Mouse (Mus musculus) urinary bladder, postnatal 25 days (tissue): Measurements from ENCODE around the gene Timm8b.

Source experiments
- DNase-seq: peaks from one replicate; pipeline ENCODE4 v3.0.0; 2022; ENCODE audit warnings: low spot score

The Timm8b gene

GRCm38 (mm10) chr9:50603189-50603997 lies at the start of gene Timm8b, which contains the start of gene Sdhd:
Timm8b (plus strand) TSS chr9:50603910.
Sdhd (minus strand) TSS chr9:50603812.
- peak; percentile 87 for DNase-seq

GRCm38 (mm10) chr9:50554241-50555093 lies 49.2 kb upstream of the Timm8b start, which contains the start of gene Il18:
Il18 (plus strand) TSS chr9:50554827.
- no peak for DNase-seq

GRCm38 (mm10) chr9:50555094-50555446 lies 48.6 kb upstream of the Timm8b start, which contains the start of gene Bco2:
Bco2 (minus strand) TSS chr9:50555181.
- DNase-seq: no peak

- DNase-seq: no peak
Measured at GRCm38 (mm10) chr9:50561145-50561917, 42.4 kb upstream of the Timm8b start, which contains the start of gene Tex12. Tex12 (minus strand) TSS chr9:50561325.

- no peak for DNase-seq
Measured at GRCm38 (mm10) chr9:50561918-50562360, 41.8 kb upstream of the Timm8b start.

- DNase-seq: no peak
Measured at GRCm38 (mm10) chr9:50565173-50565572, 38.5 kb upstream of the Timm8b start.

- no peak for DNase-seq
Measured at GRCm38 (mm10) chr9:50565940-50566339, 37.8 kb upstream of the Timm8b start.

- no peak for DNase-seq
Measured at GRCm38 (mm10) chr9:50567372-50567771, 36.3 kb upstream of the Timm8b start.

- DNase-seq: no peak
Measured at GRCm38 (mm10) chr9:50567881-50568280, 35.8 kb upstream of the Timm8b start.

- DNase-seq: peak; percentile 19
Measured at GRCm38 (mm10) chr9:50569599-50570525, 33.8 kb upstream of the Timm8b start.

- DNase-seq: no peak
Measured at GRCm38 (mm10) chr9:50580370-50580769, 23.3 kb upstream of the Timm8b start.

GRCm38 (mm10) chr9:50585145-50585818 lies 18.4 kb upstream of the Timm8b start:
- no peak for DNase-seq

- DNase-seq: no peak
Measured at GRCm38 (mm10) chr9:50586955-50587354, 16.8 kb upstream of the Timm8b start.

GRCm38 (mm10) chr9:50590856-50591518 lies 12.7 kb upstream of the Timm8b start:
- DNase-seq: no peak

GRCm38 (mm10) chr9:50592955-50593354 lies 10.8 kb upstream of the Timm8b start:
- DNase-seq: no peak

GRCm38 (mm10) chr9:50593544-50593943 lies 10.2 kb upstream of the Timm8b start:
- DNase-seq: no peak

GRCm38 (mm10) chr9:50594794-50595417 lies 8.8 kb upstream of the Timm8b start:
- no peak for DNase-seq

- DNase-seq: no peak
Measured at GRCm38 (mm10) chr9:50596973-50597372, 6.7 kb upstream of the Timm8b start.

- DNase-seq: no peak
Measured at GRCm38 (mm10) chr9:50601536-50601935, 2.2 kb upstream of the Timm8b start.
